Mouse (Mus musculus) gastrocnemius, postnatal 10 days (tissue): ENCODE results near the gene Nfat5. TPM values are rescaled to one million over a fixed set of nuclear protein-coding genes. Genes with fewer than 3 reads are reported as not detected.

Experiments
- DNase-seq: peaks from one replicate; pipeline ENCODE4 v3.0.0; 2021; ENCODE audit warnings: mixed read lengths
- long read RNA-seq, 2 experiments: library from polyadenylated mRNA; stranded (forward); transcript quantifications; one replicate each; pipeline ENCODE4 v2.0.0; 2021
- total RNA-seq, 2 experiments: library from RNA; stranded (reverse); gene quantifications; 2 replicates each; pipeline ENCODE4 v1.2.3; 2021

Nfat5 gene
- 10 to 100 TPM; 23.2 to 32.7 TPM for total RNA-seq
- long read RNA-seq, experiment 1, full-length matches to known transcripts: 2 of 6 reads
- long read RNA-seq, experiment 1, partial matches to known transcripts: 0 of 6 reads
- long read RNA-seq, experiment 1, other reads (novel, unspliced or antisense): 4 of 6 reads
- long read RNA-seq, experiment 2, partial matches to known transcripts: 0 of 3 reads
- long read RNA-seq, experiment 2, other reads (novel, unspliced or antisense): 3 of 3 reads

DNA sequence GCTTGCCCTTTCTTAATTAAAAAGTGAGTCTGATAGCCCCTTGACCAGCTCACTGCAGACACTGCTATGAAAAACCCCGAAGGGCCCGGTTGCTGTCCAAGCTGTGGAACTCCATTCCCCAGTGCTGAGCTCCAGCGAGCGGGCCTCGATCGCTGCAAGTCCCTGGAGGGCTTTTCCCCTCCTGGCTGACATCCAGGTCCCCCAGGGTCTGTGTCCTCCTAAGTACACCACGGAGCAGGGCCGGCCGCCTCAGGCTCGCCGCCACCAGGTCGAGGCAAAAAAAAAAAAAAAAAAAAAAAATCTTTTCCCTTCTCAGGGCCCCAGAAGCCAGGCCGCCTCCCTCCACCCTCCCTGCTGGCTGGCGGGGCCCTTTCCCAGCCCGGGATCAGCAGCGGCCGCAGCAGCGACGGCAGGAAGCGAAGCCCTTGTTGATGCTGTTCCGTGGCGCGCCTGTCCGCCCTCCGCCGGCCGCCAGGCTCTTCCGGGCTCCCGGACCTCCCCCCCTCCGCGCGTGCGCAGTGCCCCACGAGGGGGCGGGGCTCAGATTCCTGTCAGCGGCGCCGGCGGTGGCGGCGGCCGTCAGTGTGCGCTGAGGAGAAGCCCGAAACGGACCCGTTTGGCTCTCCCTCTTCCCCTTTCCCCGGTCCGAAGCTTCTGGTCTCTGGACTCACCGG lies at the start of gene Nfat5:
Nfat5 (plus strand) TSS at position 543 of the 674 bp plus-strand sequence.
- DNase-seq: peak; percentile 94

DNA sequence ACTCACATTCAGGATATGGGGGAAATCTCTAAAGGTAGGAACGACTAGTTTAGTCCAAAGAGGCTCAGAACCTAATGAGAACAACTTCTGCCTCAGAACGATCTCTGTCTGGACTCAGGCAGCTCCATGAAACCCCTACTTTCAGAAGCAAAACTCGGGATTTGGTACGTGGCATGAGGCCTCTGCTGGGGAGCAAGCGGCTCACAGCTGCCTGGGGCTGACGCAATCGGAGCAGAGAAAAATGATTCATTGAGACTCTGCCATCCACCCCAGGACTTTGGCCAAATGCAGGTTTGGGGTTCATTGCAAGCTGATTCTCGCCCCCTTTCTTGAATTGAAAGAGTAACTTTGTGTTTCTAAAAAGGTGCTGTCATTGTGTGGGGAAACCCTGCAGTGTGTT lies 49.1 kb upstream of the Nfat5 start:
- DNase-seq: peak; percentile 12

- no peak for DNase-seq
Measured at GRCm38 (mm10) chr8:107248456-107248855, 44.8 kb upstream of the Nfat5 start.

GRCm38 (mm10) chr8:107251481-107252104 lies 41.7 kb upstream of the Nfat5 start:
- no peak for DNase-seq

GRCm38 (mm10) chr8:107253121-107253520 lies 40.1 kb upstream of the Nfat5 start:
- DNase-seq: no peak

GRCm38 (mm10) chr8:107254403-107254802 lies 38.9 kb upstream of the Nfat5 start:
- DNase-seq: no peak

- no peak for DNase-seq
Measured at GRCm38 (mm10) chr8:107254951-107255457, 38.3 kb upstream of the Nfat5 start.

DNA sequence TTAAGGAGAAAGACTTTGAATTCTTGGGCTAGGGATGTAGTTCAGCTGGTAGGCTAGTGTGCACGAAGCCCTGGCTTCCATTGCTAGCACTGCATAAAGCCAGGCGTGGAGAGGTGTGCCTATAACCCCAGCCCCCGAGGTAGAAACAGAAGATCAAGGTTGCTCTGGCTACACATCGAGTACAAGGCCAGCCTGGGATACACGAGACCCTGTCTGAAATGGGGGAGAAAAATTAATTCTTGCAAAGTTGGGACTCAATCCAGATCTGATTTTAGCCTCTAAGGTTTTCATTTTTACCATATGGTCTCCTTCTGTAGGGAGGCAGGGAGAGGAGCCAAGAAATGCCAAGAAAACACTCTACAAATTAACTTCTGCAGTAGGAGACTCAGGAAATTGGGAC lies 36.0 kb upstream of the Nfat5 start:
- no peak for DNase-seq

DNA sequence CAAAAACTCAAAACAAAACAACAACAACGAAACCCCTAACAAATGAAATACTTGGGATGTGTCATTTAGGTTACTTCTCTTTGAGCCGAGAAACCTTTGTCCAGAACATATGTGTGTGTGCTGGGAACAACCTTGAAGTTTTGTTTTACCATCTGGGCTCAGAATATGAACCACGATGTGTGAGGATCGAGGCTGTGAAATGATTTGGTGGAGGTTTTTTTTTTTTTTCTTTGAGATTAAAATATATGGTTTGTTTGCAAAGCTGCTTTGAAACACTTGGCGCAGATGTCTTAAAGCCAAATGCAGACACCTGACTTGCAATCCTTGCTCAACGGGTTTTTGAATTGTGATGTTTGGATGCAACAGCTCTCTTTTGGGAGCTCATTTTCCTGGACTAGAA lies 33.1 kb upstream of the Nfat5 start:
- no peak for DNase-seq

DNA sequence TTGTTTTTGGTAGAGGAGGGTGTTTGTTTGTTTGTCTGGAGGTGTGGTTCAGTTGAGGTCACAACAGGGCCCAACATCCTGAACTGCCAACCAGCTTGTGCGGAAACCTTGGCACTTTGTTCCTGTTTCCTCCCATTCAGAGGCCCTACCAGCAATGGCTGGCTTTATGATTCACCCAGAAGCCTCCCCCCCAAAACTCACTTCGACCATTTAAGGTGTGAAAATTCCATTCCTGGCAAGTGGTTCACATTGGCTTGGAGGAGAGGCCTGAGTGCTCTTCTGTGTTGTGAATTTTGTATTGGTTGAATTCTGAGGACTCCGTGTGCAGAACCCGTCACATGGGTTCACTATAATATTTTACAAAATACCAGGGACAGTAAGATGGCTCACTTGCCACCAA lies 32.1 kb upstream of the Nfat5 start:
- no peak for DNase-seq

GRCm38 (mm10) chr8:107262046-107262705 lies 31.1 kb upstream of the Nfat5 start:
- DNase-seq: no peak

- no peak for DNase-seq
Measured at GRCm38 (mm10) chr8:107265811-107266210, 27.5 kb upstream of the Nfat5 start.

DNA sequence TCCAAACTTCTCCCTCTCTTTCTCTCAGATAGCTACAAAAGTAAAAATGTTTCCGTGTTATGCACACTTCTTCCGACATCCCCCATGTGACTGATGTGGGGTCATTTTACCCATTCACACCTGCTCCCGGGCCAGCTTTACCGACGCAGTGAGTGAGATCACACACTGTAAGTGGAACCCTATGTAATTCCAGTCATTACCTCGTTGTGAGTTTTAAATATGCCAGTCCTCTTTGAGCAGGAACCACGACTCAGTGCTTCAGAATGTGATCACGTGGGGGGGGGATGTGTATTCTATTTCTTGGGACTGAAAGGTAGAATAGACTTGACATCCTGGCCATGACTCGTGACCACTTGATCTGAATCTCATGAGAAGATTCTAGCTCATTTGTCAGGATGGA lies 24.8 kb upstream of the Nfat5 start:
- no peak for DNase-seq

GRCm38 (mm10) chr8:107269191-107269590 lies 24.1 kb upstream of the Nfat5 start:
- no peak for DNase-seq

DNA sequence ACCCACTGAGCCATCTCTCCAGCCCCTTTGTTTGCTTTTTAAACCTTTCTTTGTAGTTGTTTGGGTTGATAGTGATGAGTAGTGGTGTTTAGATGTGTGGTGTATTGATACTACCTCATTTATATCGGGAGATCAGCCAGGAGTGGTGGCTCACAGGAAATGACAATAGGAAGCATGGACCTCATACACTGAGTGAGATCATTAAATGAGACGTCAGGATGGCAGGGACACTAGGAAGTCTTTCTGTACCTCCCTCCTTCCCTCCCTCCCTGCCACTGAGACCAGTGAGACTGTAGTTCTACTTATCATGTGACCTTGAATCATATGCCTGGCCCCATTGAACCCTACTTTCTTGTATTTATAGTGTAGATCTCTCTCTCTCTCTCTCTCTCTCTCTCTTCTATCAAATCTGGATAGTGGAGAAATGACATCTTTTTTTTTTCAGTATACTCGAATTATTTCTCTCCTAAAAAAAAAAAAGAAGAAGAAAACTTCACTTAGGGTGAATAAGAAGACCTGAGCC lies 23.6 kb upstream of the Nfat5 start:
- DNase-seq: no peak

- no peak for DNase-seq
Measured at GRCm38 (mm10) chr8:107270287-107270686, 23.0 kb upstream of the Nfat5 start.

DNA sequence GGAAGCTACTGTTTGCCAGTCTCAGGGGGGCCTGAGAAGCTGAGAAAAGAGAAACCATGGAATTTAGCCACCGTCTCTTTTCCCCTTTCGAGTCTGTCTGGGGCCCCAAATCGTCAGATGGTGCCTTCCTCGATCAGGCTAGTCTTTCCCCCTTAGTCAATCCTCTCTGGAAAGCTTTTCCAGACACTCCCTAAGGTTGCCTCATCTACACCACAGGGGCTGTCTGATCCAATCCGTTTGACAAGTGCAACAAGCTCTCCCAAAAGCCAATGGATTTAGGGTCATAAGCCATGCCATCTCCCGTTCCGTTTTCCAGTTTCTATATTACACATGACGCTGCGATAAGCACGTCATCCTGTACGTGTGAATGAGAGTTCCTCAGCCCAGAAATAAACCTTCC lies 22.5 kb upstream of the Nfat5 start:
- no peak for DNase-seq

GRCm38 (mm10) chr8:107277323-107277883 lies 15.9 kb upstream of the Nfat5 start:
- DNase-seq: no peak

GRCm38 (mm10) chr8:107278571-107278970 lies 14.7 kb upstream of the Nfat5 start:
- DNase-seq: no peak

- no peak for DNase-seq
Measured at GRCm38 (mm10) chr8:107286686-107287085, 6.6 kb upstream of the Nfat5 start.

- DNase-seq: no peak
Measured at GRCm38 (mm10) chr8:107287522-107287921, 5.7 kb upstream of the Nfat5 start.

- no peak for DNase-seq
Measured at GRCm38 (mm10) chr8:107291171-107291601, 2.1 kb upstream of the Nfat5 start.
